Mouse (Mus musculus) limb, embryonic 14.5 days (tissue): ENCODE data around the gene Folr2. TPM values are rescaled to one million over a fixed set of nuclear protein-coding genes. Genes with fewer than 3 reads are reported as not detected.

Source experiments
- ATAC-seq: fragments of 200-750 bp; cut with Nextera tagmentation; 2 replicates; pipeline ENCODE4 v1.8.0; 2017; ENCODE audit warnings: low read depth, moderate number of reproducible peaks, moderate TSS enrichment; ENCODE audit not compliant: low FRiP score
- DNase-seq: peaks from one replicate; pipeline ENCODE4 v3.0.0-alpha.2; 2015; ENCODE audit warnings: low spot score
- H3K27ac ChIP-seq: fragments of 300-500 bp; sonication (generic); replicated peaks from 2 replicates; pipeline ENCODE4 v1.5.1; 2014; ENCODE audit warnings: low read depth, mild to moderate bottlenecking, low read length, moderate library complexity, mixed read lengths
- H3K27me3 ChIP-seq: fragments of 300-500 bp; sonication (generic); 2 replicates; pipeline ENCODE4 v1.6.1; 2014; ENCODE audit warnings: low read length, mixed read lengths; ENCODE audit not compliant: control insufficient read depth, insufficient read depth
- H3K36me3 ChIP-seq: fragments of 300-500 bp; sonication (generic); 2 replicates; pipeline ENCODE4 v1.6.1; 2014; ENCODE audit warnings: mild to moderate bottlenecking, low read length, moderate library complexity, mixed read lengths; ENCODE audit not compliant: control insufficient read depth, insufficient read depth
- H3K4me1 ChIP-seq: fragments of 300-500 bp; sonication (generic); 2 replicates; pipeline ENCODE4 v1.6.1; 2014; ENCODE audit warnings: antibody characterized with exemption, low read length, mixed read lengths; ENCODE audit not compliant: control insufficient read depth, insufficient read depth
- H3K4me2 ChIP-seq: fragments of 300-500 bp; sonication (generic); replicated peaks from 2 replicates; pipeline ENCODE4 v1.6.1; 2014; ENCODE audit warnings: low read depth, mild to moderate bottlenecking, low read length, moderate library complexity; ENCODE audit not compliant: severe bottlenecking
- H3K4me3 ChIP-seq: fragments of 300-500 bp; sonication (generic); replicated peaks from 2 replicates; pipeline ENCODE4 v1.5.1; 2014; ENCODE audit warnings: low read length
- H3K9ac ChIP-seq: fragments of 300-500 bp; sonication (generic); 2 replicates; pipeline ENCODE4 v1.6.1; 2014; ENCODE audit warnings: mild to moderate bottlenecking, low read depth, low read length, moderate library complexity; ENCODE audit not compliant: severe bottlenecking
- H3K9me3 ChIP-seq: fragments of 300-500 bp; sonication (generic); 2 replicates; pipeline ENCODE4 v1.6.1; 2016; ENCODE audit warnings: low read length; ENCODE audit not compliant: control insufficient read depth
- POLR2A ChIP-seq: fragments of 200-500 bp; IDR thresholded peaks from 2 replicates; pipeline ENCODE4 v1.8.0; 2012; ENCODE audit warnings: inconsistent platforms, mild to moderate bottlenecking, moderate library complexity, borderline replicate concordance; ENCODE audit not compliant: insufficient read depth, insufficient read length; ENCODE audit errors: extremely low read depth
- WGBS: fragments of 180-500 bp; shearing (Covaris S2); extraction: QIAGEN DNeasy Blood & Tissue Kit; methylation state at CpG from one replicate; pipeline ENCODE4 v1.1.7; 2014; 5-methylcytosine and 5-hydroxymethylcytosine counted together
- polyA plus RNA-seq, 2 experiments: library from polyadenylated mRNA; depleted of rRNA in 1 of 2; stranded (reverse) in 1 of 2; unstranded in 1 of 2; fragments of >200 nt; fragmentation: Nextera tagmentation in 1 of 2; extraction: Ambion mirVana in 1 of 2; gene quantifications; 2 replicates each; pipeline versions ENCODE4 v1.2.1 to v1.2.3; 2012 to 2014

Folr2 gene
- polyA plus RNA-seq, 2 experiments = 3.1 to 4.8 TPM

GRCm38 (mm10) chr7:101834903-101835302 is 22.1 kb downstream of the Folr2 start:
- no peak for ATAC-seq
- Histone ChIP-seq H3K4me3 (peak overlapping the region; percentile 74), H3K27me3 (no peaks in the 10 kb centered on the region), H3K9me3 (no peaks in the 10 kb centered on the region), H3K27ac (peak overlapping the region; percentile 55; the same call in 1 of the 2 replicates), H3K4me2 (peak overlapping the region; percentile 82), H3K4me1 (peaks cover 29% of the 10 kb centered on the region), H3K9ac (peak overlapping the region; percentile 41; the same call in 1 of the 2 replicates), H3K36me3 (peaks cover 44% of the 10 kb centered on the region)
- WGBS = 33% methylated on average over 3 of the region's 3 CpGs
- DNase-seq = no peak
- no peak for TF ChIP-seq POLR2A

- H3K9ac ChIP-seq = no peak overlapping the region
- peaks cover 29% of the 10 kb centered on the region for H3K4me1 ChIP-seq
- no peaks in the 10 kb centered on the region for H3K27me3 ChIP-seq
- 58% methylated on average over 3 of the region's 3 CpGs for WGBS
- H3K27ac ChIP-seq = no peak overlapping the region
- no peak for TF ChIP-seq POLR2A
- H3K4me2 ChIP-seq = peak overlapping the region; percentile 82; the same call in 1 of the 2 replicates
- H3K36me3 ChIP-seq = peaks cover 52% of the 10 kb centered on the region
- no peaks in the 10 kb centered on the region for H3K9me3 ChIP-seq
- DNase-seq (peak; percentile 44), ATAC-seq (0 out of 2 replicates have a peak, but pooled peaks have one; percentile 2)
- H3K4me3 ChIP-seq = peak overlapping the region; percentile 74; the same call in 1 of the 2 replicates
These were observed 22.9 kb downstream of the Folr2 start for GRCm38 (mm10) chr7:101833916-101834584.

- no peak overlapping the region for H3K27ac ChIP-seq
- TF ChIP-seq POLR2A = no peak
- H3K36me3 ChIP-seq = peaks cover 59% of the 10 kb centered on the region
- no peak for ATAC-seq
- no peaks in the 10 kb centered on the region for H3K27me3 ChIP-seq
- no peak overlapping the region for H3K4me3 ChIP-seq
- H3K9me3 ChIP-seq = no peaks in the 10 kb centered on the region
- H3K9ac ChIP-seq = no peak overlapping the region
- peaks cover 22% of the 10 kb centered on the region for H3K4me1 ChIP-seq
- no peak overlapping the region for H3K4me2 ChIP-seq
- no peak for DNase-seq
- WGBS = 73% methylated on average over 5 of the region's 5 CpGs
These were observed 23.6 kb downstream of the Folr2 start for GRCm38 (mm10) chr7:101833352-101833751.

- no peak for ATAC-seq
These were observed 24.6 kb downstream of the Folr2 start for GRCm38 (mm10) chr7:101832372-101832771.

GRCm38 (mm10) chr7:101831437-101831836 is 25.6 kb downstream of the Folr2 start:
- Histone ChIP-seq H3K27ac (no peak overlapping the region), H3K9ac (no peak overlapping the region), H3K27me3 (no peaks in the 10 kb centered on the region), H3K36me3 (peaks cover 78% of the 10 kb centered on the region), H3K4me1 (peaks cover 22% of the 10 kb centered on the region), H3K4me3 (no peak overlapping the region), H3K9me3 (no peaks in the 10 kb centered on the region), H3K4me2 (no peak overlapping the region)
- DNase-seq = no peak
- 92% methylated on average over 8 of the region's 8 CpGs for WGBS
- ATAC-seq = no peak
- no peak for TF ChIP-seq POLR2A

More at GRCm38 (mm10) chr7:101832372-101832771, 24.6 kb downstream of the Folr2 start:
- DNase-seq = no peak
- Histone ChIP-seq H3K27ac (no peak overlapping the region), H3K4me2 (no peak overlapping the region), H3K36me3 (peaks cover 69% of the 10 kb centered on the region), H3K9me3 (no peaks in the 10 kb centered on the region), H3K9ac (no peak overlapping the region), H3K27me3 (no peaks in the 10 kb centered on the region), H3K4me3 (no peak overlapping the region), H3K4me1 (peaks cover 22% of the 10 kb centered on the region)
- TF ChIP-seq POLR2A = no peak
- WGBS = 84% methylated on average over 4 of the region's 4 CpGs

DNA sequence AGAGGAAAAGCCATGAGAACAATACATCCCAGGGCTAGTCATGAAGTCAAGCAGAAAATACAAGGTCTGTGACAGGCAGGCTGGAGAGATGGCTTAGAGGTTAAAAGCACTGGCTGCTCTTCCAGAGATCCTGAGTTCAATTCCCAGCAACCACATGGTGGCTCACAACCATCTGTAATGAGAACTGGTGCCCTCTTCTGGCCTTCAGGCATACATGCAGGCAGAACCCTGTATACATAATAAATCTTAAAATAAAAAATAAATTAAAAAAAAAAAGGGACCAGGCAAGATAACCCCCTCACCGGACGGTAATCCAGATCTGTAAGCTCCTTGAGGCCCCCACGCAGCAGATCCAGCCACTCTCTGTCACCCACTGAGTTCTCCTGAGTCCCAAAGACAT is 26.6 kb downstream of the Folr2 start:
- Histone ChIP-seq H3K4me1 (peaks cover 18% of the 10 kb centered on the region), H3K27me3 (no peaks in the 10 kb centered on the region), H3K36me3 (peaks cover 88% of the 10 kb centered on the region), H3K4me2 (no peak overlapping the region), H3K4me3 (no peak overlapping the region), H3K27ac (no peak overlapping the region), H3K9ac (no peak overlapping the region), H3K9me3 (no peaks in the 10 kb centered on the region)
- TF ChIP-seq POLR2A = no peak
- no peak for ATAC-seq
- 100% methylated on average over 3 of the region's 3 CpGs for WGBS
- no peak for DNase-seq
